Mouse (Mus musculus): ENCODE measurements around the gene Rpp14.

Gene Rpp14

GRCm38 (mm10) chr14:8059938-8060337 is 20.2 kb upstream of the Rpp14 start:
- DNase-seq (ENCODE audit: low spot score), result no peak

DNA sequence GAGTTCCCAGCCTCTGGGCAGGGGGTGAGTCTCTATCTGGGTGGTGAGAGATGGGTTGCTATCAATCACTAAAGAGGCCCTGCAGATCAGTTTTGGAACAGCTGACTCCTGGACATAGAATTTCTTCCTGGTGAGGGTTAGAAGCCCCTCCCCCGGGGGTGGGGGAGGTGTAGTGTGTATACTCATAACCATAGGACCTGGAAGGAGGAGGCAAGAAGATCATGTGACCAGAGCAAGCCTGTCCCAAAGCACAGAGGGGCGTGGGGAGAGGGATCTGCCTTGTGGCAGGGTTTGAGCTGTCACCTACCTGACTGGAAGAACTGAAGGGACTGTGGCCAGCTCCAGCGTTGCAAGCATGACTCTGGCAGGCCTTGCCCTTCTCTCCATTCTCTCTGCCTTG is 18.1 kb upstream of the Rpp14 start:
- DNase-seq (ENCODE audit: low spot score), result no peak

- no peak for DNase-seq (ENCODE audit: low spot score)
Measured at GRCm38 (mm10) chr14:8062537-8063301, 17.4 kb upstream of the Rpp14 start.

GRCm38 (mm10) chr14:8063835-8064785 is 16.1 kb upstream of the Rpp14 start:
- no peak for DNase-seq (ENCODE audit: low spot score)

DNA sequence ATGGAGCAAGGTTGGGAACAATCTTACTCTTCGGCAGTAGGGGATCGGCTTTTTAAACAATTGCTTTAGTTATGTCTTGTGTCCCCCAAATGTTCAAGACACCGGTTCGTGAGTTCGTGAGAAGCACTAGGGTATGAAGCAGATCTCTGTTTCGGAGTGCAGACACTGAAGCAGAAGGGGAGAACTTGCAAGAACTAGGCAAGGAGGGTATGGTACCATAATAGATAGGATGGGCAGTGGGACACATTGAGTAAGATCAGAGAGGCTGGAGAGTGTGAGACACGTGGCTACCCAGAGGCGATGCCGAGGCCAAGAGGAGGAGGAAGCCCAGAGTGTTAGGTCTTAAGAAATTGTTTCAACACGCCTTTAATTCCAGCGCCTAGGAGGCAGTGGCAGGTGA is 551 bp downstream of the Rpp14 start:
- no peak for DNase-seq (ENCODE audit: low spot score)

- no peak for DNase-seq (ENCODE audit: low spot score)
Measured at GRCm38 (mm10) chr14:8082949-8083348, 2.8 kb downstream of the Rpp14 start.

- no peak for DNase-seq (ENCODE audit: low spot score)
Measured at GRCm38 (mm10) chr14:8089016-8089415, 8.8 kb downstream of the Rpp14 start.

DNA sequence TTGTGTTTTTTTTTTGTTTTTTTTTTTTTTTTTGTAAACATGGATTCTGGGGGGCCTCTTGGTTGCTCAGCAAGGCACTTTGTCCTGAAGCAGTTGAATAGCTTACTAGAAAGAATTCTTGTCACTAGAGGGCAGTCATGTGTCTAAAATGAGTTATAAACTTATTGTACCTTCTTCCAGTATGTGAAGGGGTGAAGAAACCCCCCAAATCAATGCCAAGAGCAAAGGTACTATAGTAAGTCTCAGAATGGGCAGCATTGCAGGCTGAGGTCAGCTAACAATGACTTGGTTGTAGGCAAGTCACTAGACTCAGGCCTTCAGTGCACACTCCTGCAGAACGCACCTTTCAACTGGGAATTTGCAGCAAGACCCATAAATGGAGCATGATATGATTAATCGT is 12.4 kb downstream of the Rpp14 start:
- DNase-seq (ENCODE audit: low spot score), result no peak

DNA sequence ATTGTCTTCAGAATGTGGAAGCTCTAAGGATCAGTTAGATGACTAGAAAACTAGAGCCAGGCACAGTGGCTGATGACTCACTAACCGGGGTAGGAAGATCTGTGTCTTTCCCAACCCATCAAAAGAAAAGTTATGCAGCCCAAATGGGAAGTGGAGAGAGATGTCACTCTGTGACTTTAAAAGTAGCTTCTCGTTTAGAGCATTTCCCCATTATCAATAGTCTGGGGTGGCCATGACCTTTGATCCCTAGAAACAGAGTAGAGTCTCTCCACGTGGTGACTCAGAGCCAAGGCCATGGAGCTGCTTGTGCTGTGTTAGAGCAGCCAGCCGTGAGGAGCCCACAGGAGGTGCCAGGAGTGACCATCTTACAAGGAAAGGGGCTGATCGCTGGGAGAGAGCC is 13.3 kb downstream of the Rpp14 start:
- no peak for DNase-seq (ENCODE audit: low spot score)

- DNase-seq (ENCODE audit: low spot score), result no peak
Measured at GRCm38 (mm10) chr14:8094931-8095561, 14.9 kb downstream of the Rpp14 start.

- no peak for DNase-seq (ENCODE audit: low spot score)
Measured at GRCm38 (mm10) chr14:8095562-8095950, 15.4 kb downstream of the Rpp14 start.

DNA sequence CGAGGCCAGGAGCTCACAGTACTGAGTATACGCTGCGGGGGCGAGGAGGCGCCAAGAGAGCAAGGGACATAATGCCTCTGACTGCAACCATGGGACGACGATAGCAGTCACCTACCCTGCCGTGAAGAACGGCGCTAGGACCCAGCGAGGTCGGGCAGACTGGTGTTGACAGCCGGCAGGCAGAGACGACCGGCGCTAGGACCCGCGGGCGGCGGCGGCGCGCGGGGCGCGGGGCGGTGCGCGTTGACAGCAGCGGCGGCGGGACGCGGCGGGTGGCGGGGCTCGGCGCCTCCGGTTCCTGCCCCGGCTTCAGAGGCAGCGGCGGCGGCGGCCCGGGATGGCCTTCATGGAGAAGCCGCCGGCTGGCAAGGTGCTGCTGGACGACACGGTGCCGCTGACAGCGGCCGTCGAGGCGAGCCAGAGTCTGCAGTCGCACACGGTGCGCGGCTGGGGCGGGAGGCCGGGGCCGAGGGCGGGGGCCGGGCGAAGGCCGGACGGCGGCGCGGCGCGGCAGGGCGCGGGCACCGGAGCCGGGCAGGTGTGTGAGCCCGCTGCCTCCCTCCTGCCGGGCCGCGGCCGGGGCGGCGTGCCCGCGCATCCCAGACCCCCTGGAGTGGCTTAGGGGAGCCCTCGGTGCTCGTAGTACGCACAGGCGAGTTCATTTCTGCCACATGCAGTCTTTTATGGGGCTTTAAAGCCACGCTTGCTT is 18.0 kb downstream of the Rpp14 start, which contains the start of gene Pxk:
Gene Pxk (plus strand): TSS at position 234 of the 709 bp plus-strand sequence.
- DNase-seq (ENCODE audit: low spot score), result peak; percentile 82

GRCm38 (mm10) chr14:8098687-8098995 is 18.5 kb downstream of the Rpp14 start:
- no peak for DNase-seq (ENCODE audit: low spot score)

DNA sequence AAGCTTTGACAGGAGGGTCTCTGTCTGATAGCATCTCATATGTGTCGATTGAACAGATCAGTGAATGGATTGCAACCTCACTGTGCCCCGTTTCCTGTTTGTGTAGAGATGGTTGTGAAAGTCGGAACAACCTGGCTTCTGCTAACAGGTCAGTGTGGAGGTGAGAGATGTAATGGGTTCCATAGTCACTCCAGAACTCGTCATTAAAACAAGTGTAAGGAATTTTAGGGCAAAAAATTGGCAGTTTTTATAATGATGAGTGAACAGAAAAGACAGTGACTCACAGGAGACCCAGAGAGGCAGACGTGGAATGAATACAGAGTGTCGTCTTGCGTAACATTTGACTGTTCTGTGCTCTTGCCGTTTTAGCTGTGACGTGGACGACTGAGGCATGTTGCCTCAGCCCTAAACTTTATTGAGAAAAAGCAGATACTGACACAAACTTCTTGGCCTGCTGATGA is 19.4 kb downstream of the Rpp14 start:
- DNase-seq (ENCODE audit: low spot score), result peak; percentile 37

GRCm38 (mm10) chr14:8101886-8102285 is 21.7 kb downstream of the Rpp14 start:
- DNase-seq (ENCODE audit: low spot score), result no peak

DNA sequence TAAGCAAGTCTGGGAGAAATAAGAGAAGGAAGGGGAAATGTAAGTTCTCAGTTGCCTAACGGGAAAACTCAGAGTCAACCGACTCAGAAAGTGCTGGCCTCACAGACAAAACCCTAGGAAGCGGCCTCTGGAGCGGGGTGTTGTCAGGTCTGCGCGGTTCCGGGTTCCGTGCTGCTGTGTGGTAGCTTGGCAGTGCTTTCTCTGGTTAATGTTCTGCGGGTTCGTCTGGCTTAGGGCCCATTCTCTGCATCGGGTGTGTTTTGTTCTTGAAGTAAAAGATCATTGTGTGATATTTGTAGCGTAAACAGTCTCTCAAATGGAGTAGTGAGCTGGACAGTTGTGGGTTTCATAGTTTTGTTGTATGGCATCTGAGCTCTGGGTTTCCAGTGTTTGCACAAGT is 22.5 kb downstream of the Rpp14 start:
- DNase-seq (ENCODE audit: low spot score), result no peak

DNA sequence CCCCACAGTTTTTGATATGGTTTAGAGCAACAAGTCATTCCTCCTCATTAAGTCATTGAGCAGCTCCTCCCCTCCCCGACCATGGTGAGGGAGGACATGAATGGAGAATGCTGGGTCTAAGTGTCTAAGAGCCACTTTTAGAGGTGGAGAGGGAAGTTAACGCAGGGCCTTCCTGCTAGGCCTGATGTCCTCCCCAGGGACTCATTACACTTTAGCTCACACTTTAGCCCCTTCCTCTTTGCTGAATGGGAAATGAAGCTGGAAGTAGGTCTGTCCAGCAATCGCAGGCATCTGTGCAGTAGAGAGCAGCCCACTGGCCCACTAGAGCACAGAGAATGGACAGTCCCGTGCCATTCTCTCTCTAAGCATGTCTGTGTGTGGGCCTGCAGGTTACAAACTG is 27.9 kb downstream of the Rpp14 start:
- DNase-seq (ENCODE audit: low spot score), result no peak

- no peak for DNase-seq (ENCODE audit: low spot score)
Measured at GRCm38 (mm10) chr14:8108976-8109375, 28.8 kb downstream of the Rpp14 start.

- DNase-seq (ENCODE audit: low spot score), result no peak
Measured at GRCm38 (mm10) chr14:8111545-8111944, 31.4 kb downstream of the Rpp14 start.

GRCm38 (mm10) chr14:8112036-8112435 is 31.9 kb downstream of the Rpp14 start:
- DNase-seq (ENCODE audit: low spot score), result no peak

GRCm38 (mm10) chr14:8113616-8114015 is 33.4 kb downstream of the Rpp14 start:
- no peak for DNase-seq (ENCODE audit: low spot score)

- DNase-seq (ENCODE audit: low spot score), result no peak
Measured at GRCm38 (mm10) chr14:8114306-8114705, 34.1 kb downstream of the Rpp14 start.
